Mouse (Mus musculus): ENCODE measurements at regions not wholly inside any gene's neighbourhood (a gene's known extent, or its start where the extent isn't known, plus 50 kb on each side); places are given as distances from the start of the nearest gene placed in this dataset.

DNA sequence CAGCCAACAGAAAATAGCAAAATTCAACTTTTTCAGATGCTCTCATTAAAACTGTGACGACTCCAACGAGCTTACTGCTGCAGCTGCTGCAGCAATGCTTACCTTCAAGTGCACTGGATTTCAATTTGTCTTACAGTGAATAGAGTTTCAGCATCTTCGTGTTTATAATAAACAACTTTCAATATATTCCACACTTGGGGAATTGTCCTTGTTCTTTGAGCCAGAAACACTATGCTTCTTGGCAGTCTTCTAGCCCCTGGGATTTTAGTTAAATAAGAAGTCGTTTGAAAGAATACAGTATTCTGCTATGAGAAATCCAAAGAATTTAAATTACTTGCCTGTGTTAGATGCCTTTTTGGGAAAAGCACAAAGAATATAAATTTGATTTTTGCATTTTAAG is 381.9 kb upstream of the Kcnd2 start:
- no peak for DNase-seq (ENCODE audit: low read depth, low spot score)

DNA sequence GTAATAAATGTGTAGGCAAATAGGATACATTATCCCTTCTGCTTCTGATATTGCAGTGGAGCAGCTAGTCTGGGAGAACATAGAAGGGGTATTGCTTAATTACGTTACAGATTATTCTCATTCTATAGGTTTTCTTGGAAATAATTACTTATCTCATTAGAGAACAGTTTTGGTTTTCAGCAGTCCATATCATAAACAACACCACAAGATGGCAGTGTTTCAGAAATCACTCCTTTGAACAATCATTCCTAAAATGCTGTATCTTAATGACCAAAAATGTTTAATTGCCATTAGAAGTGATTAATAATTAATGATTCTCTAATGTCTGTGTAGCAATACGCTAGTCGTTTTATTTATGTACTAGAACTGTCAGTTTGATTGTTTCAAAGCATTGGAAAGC is 375.2 kb upstream of the Kcnd2 start:
- DNase-seq (ENCODE audit: low read depth, low spot score): peak; percentile 23
